Mouse (Mus musculus): ENCODE results near the gene Ccn6. TPM values are rescaled to one million over a fixed set of nuclear protein-coding genes. Genes with fewer than 3 reads are reported as not detected.

The Ccn6 gene
- total RNA-seq, 2 experiments from 2014 or later = not detected

DNA sequence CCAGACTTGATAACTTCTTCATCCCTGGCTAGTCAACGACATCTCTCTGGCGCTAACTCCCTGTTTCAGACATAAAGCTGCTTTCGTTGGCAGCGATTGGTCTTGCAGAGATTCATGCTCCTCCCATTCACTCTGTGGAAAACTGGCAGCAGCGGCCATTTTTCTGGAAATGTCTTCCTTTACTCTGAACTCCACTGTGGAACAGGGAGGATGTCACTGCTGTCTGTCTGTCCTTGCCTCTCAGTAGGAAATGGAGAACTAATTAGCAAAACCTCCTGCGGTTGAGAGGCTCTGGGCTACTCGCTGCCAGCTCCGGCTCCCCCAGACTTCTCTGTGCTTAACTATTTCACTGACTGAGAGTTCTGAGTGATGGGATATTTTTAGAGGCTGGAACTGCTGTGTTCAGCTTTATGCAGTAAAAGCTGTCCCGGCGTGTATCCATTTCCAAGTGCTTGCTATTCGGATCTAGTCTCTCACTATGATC lies 2.1 kb upstream of the Ccn6 start:
- intact Hi-C loops (cut with DNase I) = loop anchor here (10.0 kb wide), 1 partner anchor 649 kb away; no protein-coding TSS in a partner anchor

DNA sequence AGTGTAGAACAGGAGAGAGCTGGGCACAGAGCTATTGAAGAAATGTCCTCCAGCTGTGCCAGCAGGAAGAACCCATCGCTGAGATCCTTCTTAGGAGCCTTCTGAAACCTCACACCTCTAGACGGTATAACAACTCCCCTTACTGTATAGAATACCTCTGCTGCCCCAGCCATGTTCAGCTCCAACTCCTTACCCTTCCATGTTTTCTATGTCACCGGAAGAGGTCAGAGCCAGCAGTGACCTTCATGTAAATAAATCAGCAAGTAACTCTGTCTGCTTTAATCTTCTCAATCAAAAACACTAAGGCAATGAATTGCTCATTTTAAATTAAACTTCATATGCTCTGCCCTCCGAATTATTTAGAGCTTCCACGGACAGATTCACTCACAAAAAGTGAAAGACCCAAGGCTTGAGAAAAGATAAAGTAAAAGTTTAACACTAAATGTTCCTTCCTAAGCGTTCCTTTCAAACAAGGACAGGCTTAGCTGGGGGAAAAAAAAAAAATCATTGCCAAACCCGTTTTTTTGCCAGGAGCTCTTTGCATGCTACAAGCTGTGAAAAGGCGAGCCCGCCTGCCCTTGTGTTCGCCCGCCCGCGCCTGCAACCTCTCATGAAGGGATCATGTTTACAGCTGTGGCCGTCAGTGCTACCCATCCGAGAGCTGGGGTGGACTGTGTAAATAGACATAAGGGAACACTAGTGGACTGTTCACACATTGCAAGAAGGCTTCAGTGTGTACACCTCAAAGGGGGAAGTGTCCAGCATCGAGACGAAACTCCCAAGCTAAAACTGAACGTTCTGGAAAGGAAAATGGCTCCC lies 719 bp downstream of the Ccn6 start:
- intact Hi-C loops (cut with DNase I) = loop anchor here (10.0 kb wide), 1 partner anchor 652 kb away; no protein-coding TSS in a partner anchor

More for the DNA sequence above, 2.1 kb upstream of the Ccn6 start:
- DNase-seq (ENCODE audit: low spot score) = no peak

DNA sequence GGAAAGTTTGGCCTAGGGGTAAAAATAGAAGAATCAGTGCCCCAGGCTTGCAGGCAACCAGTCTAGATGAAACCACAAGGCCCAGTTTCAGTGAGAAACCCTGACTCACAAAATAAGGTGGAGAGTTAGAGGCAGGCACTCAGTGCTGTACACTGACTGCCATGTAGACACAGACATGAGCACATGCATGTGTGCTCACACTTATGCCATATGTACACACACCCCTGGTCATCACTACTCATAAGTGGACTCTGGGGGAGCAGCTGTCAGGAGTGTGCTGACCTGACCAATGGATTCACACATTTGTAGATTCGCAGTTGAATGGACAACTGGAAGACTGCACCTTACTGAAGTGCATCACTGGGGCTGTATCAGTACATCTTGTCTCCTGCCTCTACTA lies 2.2 kb downstream of the Ccn6 start:
- intact Hi-C loops (cut with DNase I) = loop anchor here (10.0 kb wide), 1 partner anchor 653 kb away; no protein-coding TSS in a partner anchor

More for the DNA sequence above, 719 bp downstream of the Ccn6 start:
- DNase-seq (ENCODE audit: low spot score) = no peak

DNA sequence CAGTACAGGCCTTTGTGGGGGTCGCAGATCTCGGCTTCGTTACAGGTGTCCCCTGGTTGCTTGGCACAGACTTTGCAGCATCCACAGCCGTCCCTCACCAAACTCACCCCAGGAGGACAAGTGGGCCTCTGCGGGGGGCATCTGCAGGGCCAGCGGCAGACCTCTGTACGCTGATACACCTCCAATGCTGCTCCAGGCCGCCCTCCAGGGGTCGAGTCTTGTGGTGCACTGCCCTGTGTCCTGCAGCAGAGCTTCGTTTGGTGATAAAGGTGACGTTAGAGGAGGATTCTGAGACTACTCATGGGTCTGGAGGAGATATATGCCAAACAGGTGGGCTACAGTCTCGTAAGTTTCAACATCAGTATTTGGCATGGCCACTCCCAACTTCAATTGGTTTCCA lies 5.3 kb downstream of the Ccn6 start:
- DNase-seq (ENCODE audit: low spot score) = no peak
- intact Hi-C loops (cut with DNase I) = no loop called here

More for the DNA sequence above, 2.2 kb downstream of the Ccn6 start:
- DNase-seq (ENCODE audit: low spot score) = no peak

DNA sequence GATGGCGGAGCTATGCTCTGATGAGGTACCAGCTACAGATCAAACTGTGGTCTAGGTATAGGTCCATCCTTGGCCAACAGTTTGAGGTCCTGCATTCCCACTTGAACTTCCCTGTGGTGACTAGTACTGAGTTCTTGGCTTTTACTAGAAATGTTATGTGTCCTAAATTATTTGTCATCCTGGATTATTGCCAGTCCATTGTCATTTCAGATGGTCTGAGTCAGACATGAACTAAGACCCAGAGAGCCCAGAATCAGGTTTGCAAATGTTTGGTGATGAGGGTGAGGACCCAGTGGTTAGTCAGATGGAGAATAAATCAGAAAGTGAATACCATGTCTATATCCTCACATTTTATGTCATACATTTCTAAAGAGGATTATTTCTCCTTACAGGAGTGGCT lies 6.3 kb downstream of the Ccn6 start:
- DNase-seq (ENCODE audit: low spot score) = no peak
- intact Hi-C loops (cut with DNase I) = no loop called here

DNA sequence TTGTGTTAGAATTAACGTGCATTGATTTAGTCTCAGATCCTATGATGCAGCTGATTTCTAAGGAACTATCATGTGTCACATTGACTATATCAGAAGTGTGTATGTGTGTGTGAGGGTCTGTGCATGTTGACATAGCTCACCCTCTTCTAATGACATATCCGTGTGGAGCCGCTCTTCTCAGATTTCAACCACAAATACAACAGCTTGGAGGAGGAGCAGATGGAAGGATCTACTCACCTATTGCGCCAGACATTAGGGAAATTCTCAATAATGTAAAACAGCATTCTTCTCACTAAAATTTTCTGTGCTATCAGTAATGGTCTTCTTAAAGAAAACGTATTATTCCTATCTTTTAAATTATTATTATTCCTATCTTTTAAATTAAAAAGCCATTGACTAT lies 6.9 kb downstream of the Ccn6 start:
- no peak for DNase-seq (ENCODE audit: low spot score)
- intact Hi-C loops (cut with DNase I) = no loop called here

DNA sequence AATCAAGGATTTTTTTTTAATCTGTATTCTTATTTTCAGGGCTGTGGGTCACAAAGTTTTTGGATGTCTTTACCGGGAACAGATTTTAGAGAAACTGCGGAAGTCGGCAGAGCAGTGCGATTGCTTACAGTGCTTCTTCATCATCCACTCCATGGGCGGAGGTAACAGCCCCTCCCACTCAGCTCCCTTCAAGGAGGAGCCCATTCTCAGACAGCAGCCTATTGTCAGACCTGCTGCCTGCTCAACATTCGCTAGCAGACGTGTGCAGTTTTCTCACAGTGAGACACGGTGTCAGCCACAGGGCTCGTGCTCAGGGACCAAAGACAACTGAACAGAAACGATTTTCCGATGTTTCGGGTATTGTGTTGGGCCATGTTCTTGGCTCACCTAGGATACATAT lies 21.4 kb downstream of the Ccn6 start:
- intact Hi-C loops (cut with DNase I) = no loop called here
- no peak for DNase-seq (ENCODE audit: low spot score)

DNA sequence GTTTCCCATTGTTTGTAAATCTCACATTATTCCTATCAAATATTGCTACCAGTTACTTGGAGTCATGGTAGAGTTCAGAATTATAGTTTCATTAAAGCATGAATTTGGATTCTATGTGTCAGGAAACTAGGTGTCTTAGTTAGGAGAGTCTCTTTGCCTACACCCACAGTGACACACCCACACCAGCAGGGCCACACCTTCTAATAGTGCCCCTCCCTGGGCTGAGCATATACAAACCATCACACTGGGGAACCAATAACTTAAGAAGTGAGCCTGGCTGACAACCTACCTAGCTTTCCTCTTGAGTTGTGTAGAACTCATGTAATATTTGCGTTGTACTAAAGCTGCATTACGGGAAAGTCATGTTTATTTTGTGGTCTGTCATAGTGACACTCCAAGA lies 22.2 kb downstream of the Ccn6 start:
- intact Hi-C loops (cut with DNase I) = no loop called here
- DNase-seq (ENCODE audit: low spot score) = no peak

DNA sequence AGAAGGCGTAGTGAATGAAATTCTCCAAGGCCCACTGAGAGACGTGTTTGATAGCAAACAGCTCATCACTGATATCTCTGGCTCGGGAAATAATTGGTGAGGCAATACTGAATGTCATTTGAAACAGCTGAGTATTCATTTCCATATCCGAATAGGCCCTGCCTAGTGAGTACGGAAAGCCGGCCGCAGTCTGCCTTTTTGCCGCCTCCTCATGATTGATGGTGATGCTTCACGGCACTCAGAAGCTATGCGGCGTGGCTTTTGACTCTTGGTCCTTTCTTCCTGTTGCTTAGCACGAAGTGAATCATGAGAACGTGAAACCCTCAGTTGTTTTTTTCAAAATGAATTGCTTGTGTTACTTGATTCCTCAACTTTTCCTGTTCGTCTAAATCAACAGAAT lies 22.8 kb downstream of the Ccn6 start:
- intact Hi-C loops (cut with DNase I) = no loop called here
- no peak for DNase-seq (ENCODE audit: low spot score)

DNA sequence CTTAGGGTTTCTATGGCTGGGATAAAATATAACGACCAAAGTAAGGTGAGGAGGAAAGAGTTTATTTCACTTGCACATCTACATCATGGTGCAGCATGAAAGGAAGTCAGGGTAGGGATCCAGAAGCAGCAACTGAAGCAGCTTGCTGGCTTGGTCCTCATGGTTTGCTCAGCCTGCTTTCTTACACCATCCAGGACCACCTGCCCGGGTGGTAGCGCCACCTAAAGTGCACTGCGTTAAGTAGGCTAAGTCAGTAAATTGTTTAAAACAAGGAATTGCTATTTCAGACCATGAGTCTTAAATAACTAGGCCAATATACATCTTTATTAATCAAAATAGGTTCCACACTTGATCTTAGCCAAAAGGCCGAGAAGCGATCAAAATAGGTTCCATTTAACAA lies 24.8 kb downstream of the Ccn6 start:
- DNase-seq (ENCODE audit: low spot score) = no peak
- intact Hi-C loops (cut with DNase I) = no loop called here

DNA sequence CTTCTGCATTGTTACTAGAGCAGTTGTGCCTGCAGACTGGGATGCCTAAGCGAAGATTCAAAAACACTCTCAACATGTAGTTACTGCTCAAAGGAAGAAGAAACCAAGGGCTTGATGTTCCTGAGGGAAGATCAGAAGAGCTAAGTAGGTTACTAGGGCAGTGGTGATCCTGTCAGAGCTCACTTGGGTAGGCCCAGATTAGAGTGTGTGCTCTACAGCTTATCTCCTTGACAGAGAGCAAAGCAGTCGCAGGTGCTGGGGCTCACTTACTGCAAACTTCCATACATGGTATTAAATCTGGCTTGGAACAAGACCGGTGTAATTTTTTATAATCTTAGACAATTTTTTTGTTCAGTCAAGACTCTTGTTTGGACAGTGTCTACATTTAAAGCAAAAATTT lies 25.8 kb downstream of the Ccn6 start:
- intact Hi-C loops (cut with DNase I) = no loop called here
- DNase-seq (ENCODE audit: low spot score) = no peak

DNA sequence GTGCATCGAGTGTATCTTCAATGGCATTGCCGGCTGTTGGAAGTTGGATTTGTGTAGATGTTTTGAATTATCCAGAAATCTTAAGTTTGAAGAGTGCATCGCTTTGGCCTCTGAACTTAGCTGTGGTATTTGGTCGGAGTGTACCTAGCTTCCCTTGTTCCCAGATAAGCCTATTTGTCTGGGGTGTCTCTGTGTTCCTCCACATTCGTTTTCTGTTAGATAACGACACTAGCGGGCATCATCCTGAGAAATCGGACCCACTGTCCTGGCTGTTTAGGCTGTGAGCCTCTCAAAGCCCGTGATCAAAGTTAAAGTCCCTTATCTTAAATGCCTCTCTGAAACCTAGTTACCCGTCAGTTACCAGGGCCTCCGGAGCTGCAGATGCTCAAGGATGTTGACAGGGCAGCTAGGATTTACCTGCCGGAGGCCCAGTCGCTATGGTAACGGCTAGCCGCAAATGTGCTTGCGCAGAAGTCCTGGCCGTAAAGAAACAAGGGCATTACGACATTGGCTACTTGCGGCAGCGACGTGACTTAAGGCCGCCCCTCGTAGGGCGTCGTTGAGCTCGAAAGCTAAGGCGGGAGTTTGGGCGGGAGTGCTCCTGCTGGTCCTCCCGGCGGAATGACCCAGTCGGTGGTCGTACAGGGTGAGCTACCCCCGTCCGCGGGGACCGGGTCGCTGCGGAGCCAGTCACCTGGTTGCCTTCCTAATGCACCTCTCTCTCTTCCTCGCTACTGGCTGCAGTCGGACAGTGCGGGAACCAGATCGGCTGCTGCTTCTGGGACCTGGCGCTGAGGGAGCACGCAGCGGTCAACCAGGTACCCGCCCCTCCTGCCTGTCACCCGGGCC lies 29.9 kb downstream of the Ccn6 start, which contains the start of the genes Fam229b and Tube1:
Gene Fam229b, minus strand, starts transcription at position 453 of the 849 bp plus-strand sequence.
Gene Tube1, plus strand, starts transcription at position 515 of the 849 bp plus-strand sequence.
- DNase-seq (ENCODE audit: low spot score) = peak; percentile 78
- intact Hi-C loops (cut with DNase I) = no loop called here

DNA sequence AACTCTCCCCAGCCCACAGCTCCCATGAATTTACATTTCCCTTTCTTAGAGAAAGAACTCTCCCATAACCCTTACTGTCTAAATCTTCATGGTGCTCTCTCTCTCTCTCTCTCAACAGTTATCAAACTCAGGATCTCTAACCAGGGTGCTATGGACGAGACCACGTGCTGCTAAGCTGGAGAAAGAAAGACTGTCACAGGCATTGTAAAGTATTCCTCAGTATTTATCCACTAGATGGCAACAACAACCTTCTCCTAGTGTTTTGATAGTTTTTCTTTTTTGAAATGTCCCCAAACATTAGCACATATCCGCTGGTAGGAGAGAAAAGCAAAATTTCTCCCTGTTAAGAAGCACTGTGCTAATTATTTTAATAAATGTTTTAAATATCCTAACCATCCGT lies 42.2 kb downstream of the Ccn6 start:
- no peak for DNase-seq (ENCODE audit: low spot score)
- intact Hi-C loops (cut with DNase I) = no loop called here

DNA sequence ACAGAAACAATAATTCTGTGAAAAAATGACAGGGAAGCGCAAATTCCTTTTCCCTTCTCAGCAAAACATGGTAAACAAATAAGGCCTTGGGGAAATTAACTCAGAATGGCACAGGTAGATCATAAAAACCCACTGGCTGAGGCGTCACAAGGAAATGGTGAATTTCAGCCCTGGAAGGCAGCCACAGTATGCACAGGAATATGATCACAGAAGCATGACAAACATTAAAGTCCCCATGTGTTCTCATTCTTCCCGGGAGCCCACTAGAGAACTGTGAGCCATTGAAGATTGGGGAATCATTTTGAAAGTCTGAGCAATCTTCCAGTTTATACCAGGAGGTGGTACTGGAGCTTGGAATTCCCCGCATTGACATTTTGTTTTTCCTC lies 54.1 kb downstream of the Ccn6 start:
- intact Hi-C loops (cut with DNase I) = no loop called here
- DNase-seq (ENCODE audit: low spot score) = no peak

DNA sequence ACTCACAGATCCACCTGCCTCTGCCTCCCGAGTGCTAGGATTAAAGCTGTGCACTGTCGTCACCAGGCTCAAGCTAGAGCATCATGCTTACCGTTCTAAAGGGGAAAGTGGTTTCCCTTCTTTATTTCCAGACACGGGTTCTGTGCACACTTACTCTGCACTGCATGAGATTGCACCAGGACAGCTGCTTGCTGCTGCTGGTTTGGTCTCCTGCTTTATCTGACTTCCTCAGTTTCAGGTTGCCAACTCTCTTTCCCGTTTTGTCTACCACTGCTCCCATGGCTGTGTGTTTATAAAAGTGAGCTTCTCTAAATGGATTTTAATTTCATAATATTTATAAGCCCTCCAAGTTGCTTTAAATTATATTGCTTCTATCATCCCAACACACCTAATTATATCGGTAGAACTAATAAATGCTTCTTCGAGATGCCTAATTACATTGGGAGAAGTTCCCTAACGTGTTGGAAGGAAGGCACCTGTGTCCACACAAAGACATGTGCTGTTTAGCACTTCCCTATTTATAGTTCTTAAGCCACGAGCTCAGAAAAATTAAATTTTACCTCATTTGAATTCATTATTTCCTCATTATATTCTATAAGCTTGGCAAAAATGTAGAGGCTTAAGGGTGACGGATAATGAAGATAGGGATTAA lies 54.6 kb downstream of the Ccn6 start:
- intact Hi-C loops (cut with DNase I) = no loop called here
- no peak for DNase-seq (ENCODE audit: low spot score)

DNA sequence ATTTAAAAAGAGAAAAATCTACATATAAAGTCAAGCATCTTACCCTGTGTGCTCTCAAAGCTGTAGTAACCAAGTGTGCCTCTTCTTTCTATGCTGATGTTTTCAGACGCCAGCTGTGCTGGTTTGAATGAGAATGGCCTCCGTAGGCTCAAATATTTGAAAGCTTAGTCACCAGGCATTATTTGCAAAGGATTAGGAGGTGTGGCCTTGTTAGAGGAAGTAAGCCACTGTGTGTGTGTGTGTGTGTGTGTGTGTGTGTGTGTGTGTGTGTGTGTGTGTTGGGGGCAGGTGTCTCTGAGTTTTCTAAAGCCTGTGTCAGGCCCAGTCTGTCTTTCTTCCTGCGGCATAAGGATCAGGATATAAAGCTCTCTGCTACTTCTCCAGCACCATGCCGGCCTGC lies 56.7 kb downstream of the Ccn6 start:
- DNase-seq (ENCODE audit: low spot score) = no peak
- intact Hi-C loops (cut with DNase I) = no loop called here

DNA sequence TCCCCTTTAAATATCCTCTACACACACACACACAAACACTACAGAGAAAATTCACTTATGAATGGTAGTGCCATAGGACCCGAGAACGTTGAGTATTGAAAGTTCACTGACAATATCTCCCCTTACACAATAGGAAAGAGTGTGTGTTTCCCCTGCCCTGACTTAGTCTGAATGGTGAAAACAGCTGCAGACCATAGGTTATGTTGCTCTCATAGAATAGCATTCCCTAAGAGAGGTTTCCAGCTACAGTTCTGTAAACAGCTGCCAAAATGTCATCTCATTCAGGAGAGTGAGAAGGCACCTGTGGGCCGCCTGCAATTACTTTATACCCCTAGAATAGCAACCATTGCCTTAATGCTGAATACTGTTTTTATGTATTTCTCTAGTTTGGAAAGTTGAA lies 57.2 kb downstream of the Ccn6 start:
- no peak for DNase-seq (ENCODE audit: low spot score)
- intact Hi-C loops (cut with DNase I) = no loop called here

DNA sequence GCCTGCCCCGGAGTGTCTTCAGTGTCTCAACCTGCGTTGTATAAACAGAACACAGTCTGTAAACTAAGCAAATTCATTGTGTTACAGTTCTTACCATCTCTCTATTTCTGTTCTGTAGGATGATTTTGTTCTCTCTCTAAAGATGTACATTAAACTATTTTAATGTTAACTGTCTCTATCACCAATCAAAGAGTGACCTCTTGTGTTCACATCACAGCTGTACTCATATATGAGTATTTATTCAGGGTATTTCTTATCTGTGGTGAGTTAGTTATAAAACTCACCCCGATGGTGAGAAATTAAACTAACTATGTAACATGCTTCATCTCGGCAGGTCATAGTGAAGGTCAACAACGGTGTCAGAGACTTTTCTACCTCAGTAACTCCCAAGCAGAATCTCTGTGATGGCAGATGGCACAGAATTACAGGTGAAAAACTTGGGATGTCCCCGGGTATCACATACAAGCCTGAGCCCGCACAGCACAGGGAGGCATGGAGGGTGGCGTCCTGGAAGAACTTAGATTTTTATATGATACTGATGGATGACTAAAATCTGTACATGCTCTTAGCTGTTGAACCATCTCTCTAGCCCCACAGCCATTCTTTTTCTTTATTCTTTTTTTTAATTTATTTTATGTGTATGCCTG lies 58.7 kb downstream of the Ccn6 start:
- intact Hi-C loops (cut with DNase I) = no loop called here
- no peak for DNase-seq (ENCODE audit: low spot score)
